Mouse (Mus musculus) MEL (cell line): Measurements from ENCODE around the gene Acp1. TPM values are rescaled to one million over a fixed set of nuclear protein-coding genes. Genes with fewer than 3 reads are reported as not detected.

Experiments
- DNase-seq: peaks from one replicate; pipeline ENCODE4 v3.0.0; 2011; ENCODE audit warnings: low read depth, low spot score
- H3K27ac ChIP-seq: 2 replicates; pipeline ENCODE4 v1.5.1; 2012; ENCODE audit warnings: low read depth, mild to moderate bottlenecking, control low read depth, low read length, moderate library complexity; ENCODE audit not compliant: control insufficient read depth
- H3K27me3 ChIP-seq, 2 experiments: fragments of 150-350 bp in 1 of 2; sonication (generic) in 1 of 2; 2 replicates each; pipeline ENCODE4 v1.6.1; 2012; ENCODE audit warnings: low read length in 2 of 2, mild to moderate bottlenecking in 2 of 2, improper control_type of control experiment in 1 of 2, moderate library complexity in 1 of 2; ENCODE audit not compliant: insufficient read depth in 2 of 2, control insufficient read depth in 1 of 2
- H3K36me3 ChIP-seq, 2 experiments: 2 replicates each; pipeline ENCODE4 v1.6.1; 2012 to 2014; ENCODE audit warnings: low read length in 2 of 2, improper control_type of control experiment in 1 of 2, inconsistent platforms in 1 of 2, mild to moderate bottlenecking in 1 of 2; ENCODE audit not compliant: insufficient read depth in 2 of 2, control insufficient read depth in 1 of 2
- H3K4me1 ChIP-seq, 2 experiments: fragments of 150-350 bp in 1 of 2; sonication (generic) in 1 of 2; 2 replicates each; pipeline ENCODE4 v1.6.1; 2012; ENCODE audit warnings: low read length in 2 of 2, improper control_type of control experiment in 1 of 2, mild to moderate bottlenecking in 1 of 2; ENCODE audit not compliant: insufficient read depth in 2 of 2, control insufficient read depth in 1 of 2
- H3K4me3 ChIP-seq, 2 experiments: fragments of 150-350 bp in 1 of 2; sonication (generic) in 1 of 2; 2 replicates each; pipeline ENCODE4 v1.5.1; 2012; ENCODE audit warnings: low read depth in 2 of 2, low read length in 2 of 2, mild to moderate bottlenecking in 2 of 2, moderate library complexity in 2 of 2, control low read depth in 1 of 2, improper control_type of control experiment in 1 of 2; ENCODE audit not compliant: control insufficient read depth in 1 of 2, insufficient read depth in 1 of 2
- H3K79me2 ChIP-seq: 2 replicates; pipeline ENCODE4 v1.6.1; 2012; ENCODE audit warnings: mild to moderate bottlenecking, low read length, moderate library complexity; ENCODE audit not compliant: control insufficient read depth, poor library complexity, insufficient read depth
- H3K9ac ChIP-seq: 2 replicates; pipeline ENCODE4 v1.6.1; 2012; ENCODE audit warnings: low read depth, mild to moderate bottlenecking, control low read depth, low read length, moderate library complexity; ENCODE audit not compliant: control insufficient read depth, poor library complexity, severe bottlenecking
- H3K9me3 ChIP-seq: fragments of 150-350 bp; sonication (generic); replicated peaks from 2 replicates; pipeline ENCODE4 v1.6.1; 2012; ENCODE audit warnings: mild to moderate bottlenecking, low read length, improper control_type of control experiment, moderate library complexity; ENCODE audit not compliant: insufficient read depth
- CHD2 ChIP-seq: IDR thresholded peaks from 2 replicates; pipeline ENCODE4 v1.6.1; 2011; ENCODE audit warnings: low read length, improper control_type of control experiment
- CTCF ChIP-seq, 3 experiments: IDR thresholded peaks in 2 of 3; conservative IDR thresholded peaks in 1 of 3; 2 replicates each; pipeline ENCODE4 v1.5.1; 2011 to 2012; ENCODE audit warnings: low read length in 3 of 3, low read depth in 2 of 3, mild to moderate bottlenecking in 2 of 3, improper control_type of control experiment in 1 of 3, inconsistent platforms in 1 of 3, mixed read lengths in 1 of 3, moderate library complexity in 1 of 3; ENCODE audit not compliant: control insufficient read depth in 1 of 3, insufficient read depth in 1 of 3, poor library complexity in 1 of 3, severe bottlenecking in 1 of 3
- ELF1 ChIP-seq: IDR thresholded peaks from 2 replicates; pipeline ENCODE4 v1.6.1; 2014; ENCODE audit warnings: low read depth, mild to moderate bottlenecking, inconsistent platforms, low read length, improper control_type of control experiment, moderate library complexity
- EP300 ChIP-seq, 2 experiments: IDR thresholded peaks; 2 replicates each; pipeline ENCODE4 v1.6.1; 2011; ENCODE audit warnings: improper control_type of control experiment in 2 of 2, low read length in 2 of 2, low read depth in 1 of 2, mild to moderate bottlenecking in 1 of 2
- ETS1 ChIP-seq: IDR thresholded peaks from 2 replicates; pipeline ENCODE4 v1.6.1; 2012; ENCODE audit warnings: low read depth, mild to moderate bottlenecking, inconsistent platforms, low read length, improper control_type of control experiment, moderate library complexity
- GABPA ChIP-seq: IDR thresholded peaks from 2 replicates; pipeline ENCODE4 v1.6.1; 2012; ENCODE audit warnings: low read depth, mild to moderate bottlenecking, inconsistent platforms, low read length, improper control_type of control experiment, moderate library complexity
- GATA1 ChIP-seq: IDR thresholded peaks from 2 replicates; pipeline ENCODE4 v1.6.1; 2011; ENCODE audit warnings: low read depth, low read length, improper control_type of control experiment
- HCFC1 ChIP-seq: IDR thresholded peaks from 2 replicates; pipeline ENCODE4 v1.6.1; 2012; ENCODE audit warnings: low read depth, mild to moderate bottlenecking, inconsistent platforms, low read length, improper control_type of control experiment, moderate library complexity
- JUND ChIP-seq: IDR thresholded peaks from 2 replicates; pipeline ENCODE4 v1.6.1; 2011; ENCODE audit warnings: low read depth, mild to moderate bottlenecking, improper control_type of control experiment, low read length
- KAT2A ChIP-seq: conservative IDR thresholded peaks from 2 replicates; pipeline ENCODE4 v1.6.1; 2012; ENCODE audit warnings: low read depth, low read length, improper control_type of control experiment, inconsistent platforms
- MAX ChIP-seq: IDR thresholded peaks from 2 replicates; pipeline ENCODE4 v1.6.1; 2011; ENCODE audit warnings: low read length, improper control_type of control experiment
- MXI1 ChIP-seq: IDR thresholded peaks from 2 replicates; pipeline ENCODE4 v1.6.1; 2011; ENCODE audit warnings: mild to moderate bottlenecking, low read depth, low read length, improper control_type of control experiment
- MYB ChIP-seq: IDR thresholded peaks from 2 replicates; pipeline ENCODE4 v1.6.1; 2011; ENCODE audit warnings: mild to moderate bottlenecking, low read depth, low read length, improper control_type of control experiment
- MYC ChIP-seq: IDR thresholded peaks from 2 replicates; pipeline ENCODE4 v1.6.1; 2011; ENCODE audit warnings: low read depth, mild to moderate bottlenecking, low read length, improper control_type of control experiment, moderate library complexity
- NELFE ChIP-seq: IDR thresholded peaks from 2 replicates; pipeline ENCODE4 v1.6.1; 2011; ENCODE audit warnings: low read depth, low read length, improper control_type of control experiment
- NRF1 ChIP-seq: IDR thresholded peaks from 2 replicates; pipeline ENCODE4 v1.6.1; 2014; ENCODE audit warnings: low read depth, mild to moderate bottlenecking, inconsistent platforms, low read length, improper control_type of control experiment, moderate library complexity; ENCODE audit not compliant: poor library complexity, insufficient read depth, severe bottlenecking
- POLR2A ChIP-seq, 2 experiments: IDR thresholded peaks; 2 replicates each; pipeline ENCODE4 v1.6.1; 2011 to 2012; ENCODE audit warnings: low read length in 2 of 2, mild to moderate bottlenecking in 2 of 2, control low read depth in 1 of 2, improper control_type of control experiment in 1 of 2, low read depth in 1 of 2, moderate library complexity in 1 of 2; ENCODE audit not compliant: control insufficient read depth in 1 of 2, insufficient read depth in 1 of 2, poor library complexity in 1 of 2
- POLR2AphosphoS2 ChIP-seq: IDR thresholded peaks from 2 replicates; pipeline ENCODE4 v1.6.1; 2011; ENCODE audit warnings: low read length, improper control_type of control experiment
- POLR2AphosphoS5 ChIP-seq: IDR thresholded peaks from 2 replicates; pipeline ENCODE4 v1.6.1; 2012; ENCODE audit warnings: low read depth, borderline replicate concordance, mild to moderate bottlenecking, inconsistent platforms, low read length, moderate library complexity, mixed read lengths
- RAD21 ChIP-seq: IDR thresholded peaks from 2 replicates; pipeline ENCODE4 v1.6.1; 2011; ENCODE audit warnings: mild to moderate bottlenecking, low read depth, low read length, improper control_type of control experiment
- RCOR1 ChIP-seq: IDR thresholded peaks from 2 replicates; pipeline ENCODE4 v1.6.1; 2012; ENCODE audit warnings: low read depth, mild to moderate bottlenecking, inconsistent platforms, low read length, improper control_type of control experiment
- SMC3 ChIP-seq: IDR thresholded peaks from 2 replicates; pipeline ENCODE4 v1.6.1; 2011; ENCODE audit warnings: low read depth, low read length, improper control_type of control experiment
- TAL1 ChIP-seq: IDR thresholded peaks from 2 replicates; pipeline ENCODE4 v1.6.1; 2012; ENCODE audit warnings: mild to moderate bottlenecking, inconsistent platforms, low read length, moderate library complexity, mixed read lengths
- TCF12 ChIP-seq: IDR thresholded peaks from 2 replicates; pipeline ENCODE4 v1.6.1; 2014; ENCODE audit warnings: low read depth, mild to moderate bottlenecking, inconsistent platforms, low read length, improper control_type of control experiment, moderate library complexity
- UBTF ChIP-seq: IDR thresholded peaks from 2 replicates; pipeline ENCODE4 v1.6.1; 2012; ENCODE audit warnings: low read depth, mild to moderate bottlenecking, inconsistent platforms, low read length, improper control_type of control experiment, moderate library complexity, borderline replicate concordance; ENCODE audit not compliant: insufficient read depth
- USF2 ChIP-seq, 2 experiments: IDR thresholded peaks; 2 replicates each; pipeline ENCODE4 v1.6.1; 2011 to 2012; ENCODE audit warnings: improper control_type of control experiment in 2 of 2, low read length in 2 of 2, borderline replicate concordance in 1 of 2, inconsistent platforms in 1 of 2, low read depth in 1 of 2, mild to moderate bottlenecking in 1 of 2; ENCODE audit not compliant: insufficient read depth in 1 of 2
- ZC3H11A ChIP-seq: IDR thresholded peaks from 2 replicates; pipeline ENCODE4 v1.6.1; 2012; ENCODE audit warnings: low read depth, mild to moderate bottlenecking, inconsistent platforms, low read length, improper control_type of control experiment
- ZKSCAN1 ChIP-seq: IDR thresholded peaks from 2 replicates; pipeline ENCODE4 v1.6.1; 2012; ENCODE audit warnings: low read depth, mild to moderate bottlenecking, inconsistent platforms, low read length, improper control_type of control experiment, moderate library complexity
- ZNF384 ChIP-seq: IDR thresholded peaks from 2 replicates; pipeline ENCODE4 v1.6.1; 2012; ENCODE audit warnings: low read depth, mild to moderate bottlenecking, inconsistent platforms, low read length, improper control_type of control experiment
- polyA plus RNA-seq, 2 experiments: library from polyadenylated mRNA; stranded (reverse) in 1 of 2; unstranded in 1 of 2; fragments of >175 nt in 1 of 2; fragments of >200 nt in 1 of 2; gene quantifications; 2 replicates each; pipeline versions ENCODE4 v1.2.1 to v1.2.4; 2012; ENCODE audit warnings: low replicate concordance in 2 of 2, low read depth in 1 of 2; ENCODE audit not compliant: insufficient read length in 2 of 2, insufficient read depth in 1 of 2, missing spikeins in 1 of 2
- total RNA-seq: library from RNA; depleted of rRNA; stranded (reverse); fragments of 300-350 nt; gene quantifications from 2 replicates; pipeline ENCODE4 v1.2.3, GENCODE M21; 2012

Acp1 gene
- total and polyA plus RNA-seq, 3 experiments, result 59.2 to 93.9 TPM; not detected in 1

DNA sequence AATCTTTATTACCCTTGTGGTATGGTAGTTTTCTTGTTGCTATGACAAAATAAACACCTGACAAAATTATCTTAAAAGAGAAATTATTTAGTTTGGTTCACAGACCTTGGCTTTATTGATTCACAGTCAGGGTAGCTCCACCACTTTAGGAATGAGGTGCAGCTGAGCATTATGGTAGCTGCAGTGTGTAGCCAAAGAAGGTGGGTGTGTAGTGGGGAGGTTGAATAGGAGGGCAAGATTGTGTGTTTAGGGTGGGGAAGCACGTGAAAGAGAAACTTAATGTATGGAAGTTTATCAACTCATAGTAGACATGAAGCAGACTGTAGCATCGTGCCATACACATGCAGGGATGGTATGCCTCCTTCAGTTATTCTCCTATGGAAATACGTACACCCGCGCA, 55.2 kb downstream of the Acp1 start:
- Histone ChIP-seq H3K27ac (no peak overlapping the region), H3K79me2 (no peaks in the 10 kb centered on the region), H3K27me3 (no peaks in the 10 kb centered on the region), H3K9me3 (no peaks in the 10 kb centered on the region), H3K4me1 (no peaks in the 10 kb centered on the region), H3K4me3 (no peak overlapping the region), H3K36me3 (no peaks in the 10 kb centered on the region), H3K9ac (no peak overlapping the region)
- no peak for DNase-seq
- TF ChIP-seq SMC3 (no peak), ETS1 (no peak), CHD2 (no peak), MXI1 (no peak), GATA1 (no peak), RCOR1 (no peak), NELFE (no peak), MYB (no peak), ZNF384 (no peak), KAT2A (no peak), GABPA (no peak), POLR2AphosphoS2 (no peak), RAD21 (no peak), ZKSCAN1 (no peak), TAL1 (no peak), UBTF (no peak), ZC3H11A (no peak), ELF1 (no peak), EP300 (IDR thresholded peaks at IDR 0.05; ENCODE audit: low read depth in 1 of 2, low read length in 2 of 2) (no peak)

DNA sequence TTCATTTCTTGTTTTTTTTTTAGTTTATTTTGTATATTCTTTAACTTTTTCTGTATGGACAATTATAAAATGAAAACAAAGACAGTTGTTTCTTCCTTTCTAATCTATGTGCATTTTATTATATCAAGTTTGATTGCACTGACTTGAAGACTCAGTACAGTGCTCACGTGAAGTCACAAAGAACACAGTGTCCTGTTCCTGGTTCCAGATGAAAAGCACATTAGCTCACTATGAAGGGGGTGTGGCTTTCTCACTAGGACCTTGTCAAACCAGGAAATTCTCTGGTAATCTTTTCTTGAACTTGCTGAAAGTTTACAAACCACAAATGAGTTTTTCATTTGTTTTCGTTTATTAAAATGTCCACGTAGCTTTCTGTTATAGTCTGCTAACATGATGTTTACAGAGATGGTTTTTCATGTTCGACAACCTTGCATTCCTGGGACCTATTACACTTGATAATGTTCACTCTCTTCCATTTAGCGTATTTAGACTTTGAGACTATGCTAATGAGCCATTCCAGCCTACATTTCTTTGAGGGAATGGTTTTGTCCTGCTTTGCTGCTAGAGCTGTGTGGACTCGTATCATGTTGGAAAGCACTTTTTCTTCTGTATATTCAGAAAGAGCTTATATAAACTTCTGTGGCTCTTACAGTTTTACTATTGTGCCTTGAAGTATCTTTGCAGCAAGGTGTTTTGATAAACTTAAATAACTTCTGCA, 55.8 kb downstream of the Acp1 start:
- H3K4me1 ChIP-seq, result no peaks in the 10 kb centered on the region
- no peaks in the 10 kb centered on the region for H3K79me2 ChIP-seq
- no peak overlapping the region for H3K9ac ChIP-seq
- DNase-seq, result peak; percentile 24
- no peak overlapping the region for H3K4me3 ChIP-seq
- H3K36me3 ChIP-seq, result no peaks in the 10 kb centered on the region
- TF ChIP-seq JUND (no peak), MYB (no peak), MYC (no peak), HCFC1 (no peak), ZNF384 (no peak), RAD21 (no peak), CTCF (IDR thresholded peaks at IDR 0.05 in 2 of 3, conservative IDR thresholded peaks at IDR 0.05 in 1 of 3; ENCODE audit: control insufficient read depth in 1 of 3, insufficient read depth in 1 of 3, low read depth in 2 of 3, low read length in 3 of 3, poor library complexity in 1 of 3, severe bottlenecking in 1 of 3) (no peak), CHD2 (no peak), POLR2AphosphoS5 (no peak), TCF12 (no peak), TAL1 (no peak), NRF1 (no peak), USF2 (IDR thresholded peaks at IDR 0.05; ENCODE audit: borderline replicate concordance in 1 of 2, insufficient read depth in 1 of 2, low read depth in 1 of 2, low read length in 2 of 2) (no peak), GABPA (no peak), MAX (no peak), POLR2A (IDR thresholded peaks at IDR 0.05; ENCODE audit: control insufficient read depth in 1 of 2, insufficient read depth in 1 of 2, low read depth in 1 of 2, low read length in 2 of 2, poor library complexity in 1 of 2) (no peak), NELFE (no peak)
- no peak overlapping the region for H3K27ac ChIP-seq
- H3K27me3 ChIP-seq, result no peaks in the 10 kb centered on the region
- H3K9me3 ChIP-seq, result no peaks in the 10 kb centered on the region
